Mouse (Mus musculus) monocyte, adult 2 months (primary cell): Measurements from ENCODE around the gene Ifnz.
"Not testable (repeated sequence)": the region's sequence is repeated elsewhere in the genome, so short reads cannot be mapped to it uniquely, and the experiment has no call there.

Experiments
- DNase-seq, 2 experiments: peaks; one replicate each; pipeline ENCODE4 v3.0.0; 2022; ENCODE audit warnings: low spot score in 2 of 2, low read depth in 1 of 2

Ifnz gene

GRCm38 (mm10) chr4:88781831-88782230 lies at the start of gene Ifnz:
Ifnz (plus strand) TSS chr4:88782131.
- DNase-seq = not testable (repeated sequence)

DNA sequence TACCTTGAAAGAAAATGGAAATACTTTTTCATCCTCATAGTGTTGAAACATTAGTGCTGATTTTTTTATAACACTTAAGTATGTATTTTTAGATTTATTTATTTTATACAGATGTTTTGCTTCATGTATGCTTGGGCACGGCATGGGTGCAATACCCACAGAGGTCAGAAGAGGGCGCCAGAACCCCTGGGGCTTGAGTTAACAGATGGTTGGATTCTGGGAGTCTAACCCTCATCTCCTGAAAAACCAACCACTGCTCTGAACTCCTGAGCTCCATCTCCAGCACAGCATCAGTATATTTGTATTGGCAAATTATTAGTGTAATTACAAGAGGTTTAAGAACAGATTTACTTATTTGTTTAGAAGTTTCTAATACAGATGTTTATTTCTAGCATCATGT lies 43.5 kb upstream of the Ifnz start:
- DNase-seq = peak in 1 of 2 experiments; percentile 62

- no peak for DNase-seq
These were observed 42.9 kb upstream of the Ifnz start for GRCm38 (mm10) chr4:88739036-88739435.

DNA sequence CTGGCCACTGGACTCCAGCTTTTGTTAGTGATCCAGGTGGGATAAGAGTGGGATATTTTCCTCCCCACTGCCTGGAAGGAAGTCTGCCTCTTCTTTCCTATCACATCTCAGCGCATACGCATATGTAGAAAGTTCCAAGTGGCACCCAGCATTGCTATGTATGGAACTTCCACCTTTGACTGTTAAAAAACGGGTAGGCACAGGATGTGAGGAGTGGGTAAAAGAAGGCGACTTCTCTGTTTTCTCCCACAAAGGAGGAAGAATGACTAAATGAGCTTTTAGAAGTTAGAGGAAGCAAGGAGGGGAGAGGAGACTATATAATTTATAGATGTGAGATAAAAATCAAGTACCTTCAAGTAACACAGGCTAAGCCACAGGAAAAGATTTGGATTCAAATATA lies 40.5 kb upstream of the Ifnz start:
- DNase-seq = no peak

DNA sequence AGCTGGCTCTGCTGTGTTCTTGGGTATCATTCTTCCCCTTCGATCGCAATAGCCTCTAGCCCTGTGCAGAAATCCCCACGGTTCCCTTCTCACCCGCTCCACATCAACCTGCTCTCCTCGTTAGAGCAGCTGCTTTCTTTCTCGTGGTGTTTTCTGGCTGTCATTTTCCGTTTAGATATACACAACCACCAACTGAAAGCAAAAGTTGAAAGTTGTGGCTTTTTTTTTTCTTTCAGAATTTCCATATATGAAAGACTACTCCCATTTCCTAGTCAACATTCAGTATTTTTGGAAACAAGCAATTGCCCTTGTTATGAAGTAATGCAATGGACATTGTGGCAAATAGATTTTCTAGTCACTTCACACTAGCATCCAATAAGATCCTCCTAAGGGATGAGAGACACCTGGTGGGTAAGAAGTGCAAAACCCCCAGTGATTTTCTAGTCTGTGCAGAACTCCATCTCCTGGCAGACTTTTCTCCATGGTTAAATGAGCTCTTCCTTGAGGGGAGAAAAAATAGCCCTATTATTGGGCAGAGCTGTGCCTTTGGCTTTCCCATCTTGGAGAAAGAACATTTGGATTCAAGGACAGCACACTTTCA lies 39.1 kb upstream of the Ifnz start:
- no peak for DNase-seq

- DNase-seq = no peak
These were observed 37.7 kb upstream of the Ifnz start for GRCm38 (mm10) chr4:88744207-88744606.

DNA sequence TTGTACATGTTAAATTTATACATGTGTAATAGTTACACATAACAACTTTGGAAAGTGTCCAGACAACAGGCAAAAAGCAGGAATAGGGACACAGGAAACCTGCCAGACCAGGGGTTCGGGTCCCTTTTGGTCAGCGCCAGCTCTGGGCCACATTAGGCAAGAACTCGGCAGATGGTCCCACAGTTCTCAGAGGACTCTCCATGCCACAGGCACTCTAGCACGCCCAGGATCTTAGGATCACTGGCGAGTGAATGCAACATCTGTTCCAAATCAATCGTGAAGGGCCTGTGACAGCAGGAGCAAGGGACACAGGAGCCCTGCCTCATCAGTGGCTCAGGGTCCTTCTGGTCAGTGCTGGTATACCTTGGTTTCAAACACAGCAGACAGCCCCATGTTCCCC lies 32.0 kb upstream of the Ifnz start:
- no peak for DNase-seq

GRCm38 (mm10) chr4:88754818-88755340 lies 27.1 kb upstream of the Ifnz start, which contains the start of gene Gm13271:
Gm13271 (plus strand) TSS chr4:88754868.
- peak in 1 of 2 experiments; percentile 76 for DNase-seq

DNA sequence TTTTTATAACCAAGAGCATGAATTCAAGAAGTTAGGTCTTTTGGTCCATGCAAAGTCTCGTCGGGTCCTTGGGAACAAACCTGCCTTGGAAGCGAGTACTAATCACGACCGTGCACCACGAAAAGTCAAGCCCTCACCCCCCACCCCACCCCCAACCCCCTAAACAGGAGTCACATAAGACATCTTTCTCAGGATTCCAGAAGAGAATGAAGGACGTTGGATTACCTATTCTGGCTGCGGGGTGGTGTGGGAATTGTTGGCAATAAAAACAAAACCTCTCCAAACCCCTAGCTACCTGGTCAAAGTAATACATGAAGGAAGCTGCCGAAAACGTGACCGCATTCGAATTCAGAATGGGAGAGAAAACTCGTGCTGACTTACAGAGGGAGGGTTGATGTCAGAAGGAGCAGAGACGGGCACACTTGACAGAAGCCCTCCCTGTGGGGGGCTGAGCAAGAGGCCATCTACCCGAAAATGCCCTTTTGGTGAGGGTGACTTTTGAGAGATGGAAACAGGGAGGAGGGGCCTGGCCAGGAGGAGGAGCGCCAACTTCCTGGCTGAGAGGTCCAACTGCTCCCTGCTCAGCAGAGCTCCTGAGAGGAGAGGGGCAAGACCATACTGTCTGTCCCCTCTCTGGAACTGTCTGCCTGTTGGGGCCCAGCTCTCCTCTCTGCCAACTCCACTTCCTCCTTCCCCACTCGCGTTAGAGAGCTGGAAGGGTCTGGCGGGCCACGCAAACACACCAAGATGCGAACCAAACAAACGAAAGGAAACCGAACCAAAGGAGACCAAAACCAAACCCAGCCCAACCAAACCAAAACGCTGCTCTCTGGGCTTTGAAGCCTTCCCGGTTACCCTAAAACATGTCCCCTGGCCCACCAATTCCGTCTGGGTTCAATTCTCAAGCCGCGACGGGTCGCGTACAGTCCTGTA lies 25.1 kb upstream of the Ifnz start:
- DNase-seq = not testable (repeated sequence)

DNA sequence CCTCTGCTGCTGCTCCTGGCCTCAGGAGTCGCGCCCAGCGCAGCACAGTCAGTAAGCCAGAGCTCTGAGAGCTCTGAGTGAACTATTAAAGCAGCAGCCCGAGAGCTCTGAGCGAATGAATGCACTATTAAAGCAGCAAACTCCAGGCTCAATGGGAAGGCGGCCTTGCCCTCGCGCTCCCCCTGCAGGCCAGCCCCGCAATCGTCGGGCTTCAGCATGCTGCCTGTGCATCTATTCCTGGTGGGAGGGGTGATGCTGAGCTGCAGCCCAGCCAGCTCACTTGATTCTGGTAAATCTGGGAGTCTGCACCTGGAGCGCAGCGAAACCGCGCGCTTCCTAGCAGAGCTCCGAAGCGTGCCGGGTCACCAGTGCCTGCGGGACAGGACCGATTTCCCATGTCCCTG lies 24.3 kb upstream of the Ifnz start:
- peak; percentile 85 to 95 for DNase-seq

DNA sequence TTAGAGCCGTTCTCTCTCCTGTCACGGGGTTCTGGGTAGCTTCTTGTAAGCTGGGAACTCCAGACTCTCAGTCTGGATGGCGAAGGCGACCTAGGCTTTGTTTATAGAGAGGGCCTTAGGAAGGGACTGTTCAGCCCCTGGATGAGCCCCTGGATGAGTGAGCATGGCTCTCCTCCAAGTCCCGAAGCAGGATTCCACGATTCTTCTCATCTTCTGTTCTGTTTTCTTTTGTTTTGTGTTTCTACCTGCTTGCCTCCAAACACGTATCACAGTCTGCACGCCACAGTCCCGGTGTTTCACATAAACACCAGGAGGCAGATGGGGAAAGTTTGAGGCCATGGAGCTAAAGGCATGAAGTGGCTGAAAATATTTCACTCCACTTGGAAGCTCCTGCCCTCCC lies 23.2 kb upstream of the Ifnz start:
- DNase-seq = not testable (repeated sequence)

- not testable (repeated sequence) for DNase-seq
These were observed 22.2 kb upstream of the Ifnz start, which contains the start of gene Gm13283 for GRCm38 (mm10) chr4:88759610-88760268. Gm13283 (plus strand) TSS chr4:88760119.

DNA sequence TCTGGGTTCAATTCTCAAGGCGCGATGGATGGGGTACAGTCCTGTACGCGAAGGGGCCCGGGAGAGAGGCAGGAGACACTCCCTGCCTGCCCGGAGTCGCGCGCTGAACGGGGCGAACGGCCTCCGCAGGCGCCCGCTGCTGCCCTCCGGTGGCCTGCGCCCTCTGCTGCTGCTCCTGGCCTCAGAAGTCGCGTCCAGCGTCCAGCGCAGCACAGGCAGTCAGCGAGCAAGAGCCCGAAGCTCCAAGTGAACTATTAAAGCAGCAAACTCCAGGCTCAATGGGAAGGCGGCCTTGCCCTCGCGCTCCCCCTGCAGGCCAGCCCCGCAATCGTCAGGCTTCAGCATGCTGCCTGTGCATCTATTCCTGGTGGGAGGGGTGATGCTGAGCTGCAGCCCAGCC lies 21.5 kb upstream of the Ifnz start:
- peak; percentile 63 to 64 for DNase-seq

DNA sequence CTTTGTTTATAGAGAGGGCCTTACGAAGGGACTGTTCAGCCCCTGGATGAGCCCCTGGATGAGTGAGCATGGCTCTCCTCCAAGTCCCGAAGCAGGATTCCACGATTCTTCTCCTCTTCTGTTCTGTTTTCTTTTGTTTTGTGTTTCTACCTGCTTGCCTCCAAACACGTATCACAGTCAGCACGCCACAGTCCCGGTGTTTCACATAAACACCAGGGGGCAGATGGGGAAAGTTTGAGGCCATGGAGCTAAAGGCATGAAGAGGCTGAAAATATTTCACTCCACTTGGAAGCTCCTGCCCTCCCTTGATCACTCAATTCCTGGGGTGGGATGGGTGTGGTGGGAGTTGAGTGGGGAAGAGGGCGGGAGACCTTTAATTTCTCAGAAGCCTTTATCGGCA lies 20.2 kb upstream of the Ifnz start:
- peak; percentile 67 to 70 for DNase-seq

- not testable (repeated sequence) for DNase-seq
These were observed 19.6 kb upstream of the Ifnz start for GRCm38 (mm10) chr4:88762341-88762740.

- peak in 1 of 2 experiments; percentile 45 for DNase-seq
These were observed 18.4 kb upstream of the Ifnz start for GRCm38 (mm10) chr4:88763384-88764018.

GRCm38 (mm10) chr4:88773534-88773933 lies 8.4 kb upstream of the Ifnz start, which contains the start of gene Gm13290:
Gm13290 (plus strand) TSS chr4:88773834.
- DNase-seq = not testable (repeated sequence)

DNA sequence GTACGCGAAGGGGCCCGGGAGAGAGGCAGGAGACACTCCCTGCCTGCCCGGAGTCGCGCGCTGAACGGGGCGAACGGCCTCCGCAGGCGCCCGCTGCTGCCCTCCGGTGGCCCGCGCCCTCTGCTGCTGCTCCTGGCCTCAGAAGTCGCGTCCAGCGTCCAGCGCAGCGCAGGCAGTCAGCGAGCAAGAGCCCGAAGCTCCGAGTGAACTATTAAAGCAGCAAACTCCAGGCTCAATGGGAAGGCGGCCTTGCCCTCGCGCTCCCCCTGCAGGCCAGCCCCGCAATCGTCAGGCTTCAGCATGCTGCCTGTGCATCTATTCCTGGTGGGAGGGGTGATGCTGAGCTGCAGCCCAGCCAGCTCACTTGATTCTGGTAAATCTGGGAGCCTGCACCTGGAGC lies 5.3 kb upstream of the Ifnz start, which contains the start of gene Gm13289:
Gene Gm13289 (plus strand): TSS at position 301 of the 400 bp plus-strand sequence.
- DNase-seq = not testable (repeated sequence)

- not testable (repeated sequence) for DNase-seq
These were observed 2.4 kb upstream of the Ifnz start, which contains the start of gene Gm13272 for GRCm38 (mm10) chr4:88779550-88779949. Gm13272 (plus strand) TSS chr4:88779850.

- not testable (repeated sequence) for DNase-seq
These were observed 1.6 kb upstream of the Ifnz start for GRCm38 (mm10) chr4:88780320-88780719.
